Mouse (Mus musculus): ENCODE measurements around the gene Sfr1. TPM values are rescaled to one million over a fixed set of nuclear protein-coding genes. Genes with fewer than 3 reads are reported as not detected.

Gene Sfr1
- polyA plus RNA-seq, 1 experiment from 2014 or later = 384 TPM

DNA sequence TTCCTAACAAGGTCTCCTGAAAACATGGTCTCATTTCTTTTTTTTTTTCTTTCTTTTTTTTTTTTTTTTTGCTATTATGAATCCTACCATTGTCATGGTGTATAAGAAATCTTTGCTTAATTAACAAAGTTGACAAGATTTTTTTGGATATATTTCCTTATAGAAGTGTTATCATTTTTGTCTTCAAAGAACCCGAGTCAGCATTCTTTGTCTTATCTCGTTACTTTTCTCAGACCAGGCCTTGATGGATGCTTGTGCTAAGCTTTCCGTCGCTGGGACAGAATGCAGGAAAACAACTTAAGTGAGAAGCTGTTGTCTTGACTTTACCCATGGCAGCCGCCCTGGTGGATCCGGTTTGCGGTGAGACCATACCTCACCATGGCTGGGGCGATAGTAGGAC is 31.0 kb upstream of the Sfr1 start:
- H3K4me1 ChIP-seq (ENCODE audit: control insufficient read depth, insufficient read depth, low read length) = no peaks in the 10 kb centered on the region
- H3K27me3 ChIP-seq (ENCODE audit: control insufficient read depth, insufficient read depth, low read length) = no peaks in the 10 kb centered on the region
- no peaks in the 10 kb centered on the region for H3K36me3 ChIP-seq (replicated peaks; ENCODE audit: control insufficient read depth, insufficient read depth, low read depth, low read length)
- H3K27ac ChIP-seq (replicated peaks; ENCODE audit: low read depth, low read length) = no peak overlapping the region
- DNase-seq (ENCODE audit: low spot score) = no peak
- no peaks in the 10 kb centered on the region for H3K9me3 ChIP-seq (replicated peaks; ENCODE audit: control insufficient read depth, low read length)
- no peak overlapping the region for H3K9ac ChIP-seq (replicated peaks; ENCODE audit: low read length)
- H3K4me3 ChIP-seq (ENCODE audit: low read depth, low read length) = no peak overlapping the region
- no peak for ATAC-seq (replicated peaks; ENCODE audit: insufficient number of reproducible peaks, low FRiP score, low TSS enrichment, low read depth)
- no peak overlapping the region for H3K4me2 ChIP-seq (ENCODE audit: low read depth, low read length)
- 87% methylated on average over 8 of the region's 8 CpGs for WGBS

DNA sequence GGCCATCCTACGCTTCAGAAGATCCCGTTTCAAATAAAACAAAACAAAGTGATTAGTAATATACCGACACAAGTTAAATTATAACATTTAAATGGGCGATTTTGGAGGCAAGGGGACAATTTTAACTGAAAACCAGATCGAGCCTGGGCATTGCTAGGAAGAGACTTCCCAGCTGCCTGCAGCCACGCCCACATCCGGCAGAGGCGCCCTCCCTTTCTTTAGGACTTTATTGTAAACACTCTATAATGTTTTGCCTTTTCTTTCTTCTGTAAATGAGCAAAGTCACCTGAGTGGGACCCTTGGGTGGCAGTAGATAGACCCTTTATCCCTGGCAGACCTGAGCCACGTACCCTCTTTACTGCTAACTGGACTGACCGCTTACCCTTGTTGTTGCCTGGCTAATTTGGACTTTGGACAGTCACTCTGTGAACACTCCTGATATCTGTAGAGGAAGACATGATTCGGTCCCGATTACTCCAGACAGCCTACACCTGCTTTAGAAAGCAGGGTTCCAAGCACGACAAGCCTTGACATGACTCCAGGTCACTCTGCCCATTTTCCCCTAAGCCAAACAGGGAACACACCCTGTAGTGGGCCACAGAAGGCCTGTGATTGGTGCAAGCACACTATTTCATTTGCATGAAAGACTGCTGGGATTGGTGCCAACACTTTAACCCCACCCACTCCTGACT is 26.3 kb upstream of the Sfr1 start:
- H3K36me3 ChIP-seq (replicated peaks; ENCODE audit: control insufficient read depth, insufficient read depth, low read depth, low read length) = no peaks in the 10 kb centered on the region
- H3K27me3 ChIP-seq (ENCODE audit: control insufficient read depth, insufficient read depth, low read length) = no peaks in the 10 kb centered on the region
- 70% methylated on average over 13 of the region's 13 CpGs for WGBS
- no peak overlapping the region for H3K9ac ChIP-seq (replicated peaks; ENCODE audit: low read length)
- no peak for ATAC-seq (replicated peaks; ENCODE audit: insufficient number of reproducible peaks, low FRiP score, low TSS enrichment, low read depth)
- no peaks in the 10 kb centered on the region for H3K9me3 ChIP-seq (replicated peaks; ENCODE audit: control insufficient read depth, low read length)
- H3K4me1 ChIP-seq (ENCODE audit: control insufficient read depth, insufficient read depth, low read length) = no peaks in the 10 kb centered on the region
- H3K4me2 ChIP-seq (ENCODE audit: low read depth, low read length) = no peak overlapping the region
- no peak overlapping the region for H3K27ac ChIP-seq (replicated peaks; ENCODE audit: low read depth, low read length)
- H3K4me3 ChIP-seq (ENCODE audit: low read depth, low read length) = no peak overlapping the region
- no peak for DNase-seq (ENCODE audit: low spot score)

DNA sequence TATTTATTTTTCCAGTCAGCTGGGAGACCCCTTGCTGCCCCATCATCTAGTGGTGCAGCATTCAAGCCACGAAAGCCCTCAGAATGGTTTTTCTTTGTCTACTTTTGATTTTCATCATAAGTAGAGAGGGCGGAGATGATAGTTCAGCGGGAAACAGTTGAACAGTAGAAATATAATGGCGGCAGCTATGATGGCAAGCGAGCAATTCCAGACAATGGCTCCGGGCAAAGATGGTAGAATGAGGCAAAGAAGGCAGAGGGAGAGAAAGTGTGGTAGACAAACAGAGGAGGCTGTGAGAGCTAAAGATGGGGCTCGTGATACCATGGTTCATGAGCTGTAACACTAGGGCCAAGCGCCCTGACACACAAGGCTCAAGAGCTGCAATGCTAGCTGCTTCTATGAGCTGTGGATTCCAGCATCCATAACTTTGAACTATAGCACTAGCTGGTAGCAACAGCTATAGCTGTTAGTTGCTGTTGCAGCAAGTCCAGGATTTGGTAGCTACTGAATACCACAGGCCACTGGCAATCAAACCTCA is 25.6 kb upstream of the Sfr1 start:
- 93% methylated on average over 8 of the region's 8 CpGs for WGBS
- DNase-seq (ENCODE audit: low spot score) (no peak), ATAC-seq (replicated peaks; ENCODE audit: insufficient number of reproducible peaks, low FRiP score, low TSS enrichment, low read depth) (no peak)
- H3K36me3 ChIP-seq (replicated peaks; ENCODE audit: control insufficient read depth, insufficient read depth, low read depth, low read length) = no peaks in the 10 kb centered on the region
- no peak overlapping the region for H3K4me3 ChIP-seq (ENCODE audit: low read depth, low read length)
- H3K9ac ChIP-seq (replicated peaks; ENCODE audit: low read length) = no peak overlapping the region
- H3K27ac ChIP-seq (replicated peaks; ENCODE audit: low read depth, low read length) = no peak overlapping the region
- H3K9me3 ChIP-seq (replicated peaks; ENCODE audit: control insufficient read depth, low read length) = no peaks in the 10 kb centered on the region
- no peak overlapping the region for H3K4me2 ChIP-seq (ENCODE audit: low read depth, low read length)
- H3K27me3 ChIP-seq (ENCODE audit: control insufficient read depth, insufficient read depth, low read length) = no peaks in the 10 kb centered on the region
- no peaks in the 10 kb centered on the region for H3K4me1 ChIP-seq (ENCODE audit: control insufficient read depth, insufficient read depth, low read length)

DNA sequence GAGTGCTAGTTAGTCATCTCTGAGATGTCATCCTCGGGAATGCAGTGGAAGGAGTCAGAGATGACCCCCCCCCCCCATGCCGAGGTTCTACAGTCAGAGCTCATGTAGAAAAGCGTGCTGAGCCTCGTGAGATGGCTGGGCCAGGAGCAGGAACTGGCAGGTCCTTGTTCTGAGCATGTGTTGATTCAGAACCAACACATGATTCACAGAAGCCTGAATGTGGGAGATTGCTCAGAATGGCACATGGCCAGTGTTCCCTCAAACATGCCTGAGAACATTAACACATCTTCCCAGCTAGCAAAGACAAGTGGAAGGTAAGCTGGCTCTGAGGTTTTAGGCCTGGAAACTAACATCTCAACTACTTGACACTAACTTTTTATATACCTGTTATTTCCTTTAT is 21.1 kb upstream of the Sfr1 start:
- Histone ChIP-seq H3K36me3 (replicated peaks; ENCODE audit: control insufficient read depth, insufficient read depth, low read depth, low read length) (no peaks in the 10 kb centered on the region), H3K27me3 (ENCODE audit: control insufficient read depth, insufficient read depth, low read length) (no peaks in the 10 kb centered on the region), H3K4me2 (ENCODE audit: low read depth, low read length) (no peak overlapping the region), H3K4me1 (ENCODE audit: control insufficient read depth, insufficient read depth, low read length) (no peaks in the 10 kb centered on the region), H3K9ac (replicated peaks; ENCODE audit: low read length) (no peak overlapping the region), H3K4me3 (ENCODE audit: low read depth, low read length) (no peak overlapping the region), H3K9me3 (replicated peaks; ENCODE audit: control insufficient read depth, low read length) (no peaks in the 10 kb centered on the region), H3K27ac (replicated peaks; ENCODE audit: low read depth, low read length) (no peak overlapping the region)
- DNase-seq (ENCODE audit: low spot score) = no peak
- ATAC-seq (replicated peaks; ENCODE audit: insufficient number of reproducible peaks, low FRiP score, low TSS enrichment, low read depth) = no peak
- 82% methylated on average over 4 of the region's 4 CpGs for WGBS

DNA sequence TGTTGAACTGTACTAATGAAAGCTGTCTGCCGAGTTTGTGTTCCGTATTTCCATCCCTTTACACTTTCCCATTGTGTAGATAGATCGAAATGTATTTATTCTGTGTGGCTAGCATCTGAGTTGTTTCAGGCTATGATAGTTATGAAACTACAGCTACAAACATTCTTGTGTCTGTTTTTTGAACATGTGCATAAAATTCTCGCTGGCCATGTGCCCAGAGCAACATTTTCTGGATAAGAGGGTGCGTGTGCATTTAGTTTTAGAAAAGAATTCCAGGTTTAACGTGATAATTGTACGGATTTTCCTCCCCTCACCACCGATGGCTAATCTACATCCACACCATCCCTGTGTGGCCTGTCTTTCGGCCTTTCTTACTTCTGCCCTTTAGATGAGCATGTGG is 18.0 kb upstream of the Sfr1 start:
- Histone ChIP-seq H3K9me3 (replicated peaks; ENCODE audit: control insufficient read depth, low read length) (no peaks in the 10 kb centered on the region), H3K4me1 (ENCODE audit: control insufficient read depth, insufficient read depth, low read length) (no peaks in the 10 kb centered on the region), H3K27me3 (ENCODE audit: control insufficient read depth, insufficient read depth, low read length) (no peaks in the 10 kb centered on the region), H3K9ac (replicated peaks; ENCODE audit: low read length) (no peak overlapping the region), H3K4me3 (ENCODE audit: low read depth, low read length) (no peak overlapping the region), H3K4me2 (ENCODE audit: low read depth, low read length) (no peak overlapping the region), H3K27ac (replicated peaks; ENCODE audit: low read depth, low read length) (no peak overlapping the region), H3K36me3 (replicated peaks; ENCODE audit: control insufficient read depth, insufficient read depth, low read depth, low read length) (no peaks in the 10 kb centered on the region)
- WGBS = 85% methylated on average over 9 of the region's 9 CpGs
- DNase-seq (ENCODE audit: low spot score) (no peak), ATAC-seq (replicated peaks; ENCODE audit: insufficient number of reproducible peaks, low FRiP score, low TSS enrichment, low read depth) (no peak)

DNA sequence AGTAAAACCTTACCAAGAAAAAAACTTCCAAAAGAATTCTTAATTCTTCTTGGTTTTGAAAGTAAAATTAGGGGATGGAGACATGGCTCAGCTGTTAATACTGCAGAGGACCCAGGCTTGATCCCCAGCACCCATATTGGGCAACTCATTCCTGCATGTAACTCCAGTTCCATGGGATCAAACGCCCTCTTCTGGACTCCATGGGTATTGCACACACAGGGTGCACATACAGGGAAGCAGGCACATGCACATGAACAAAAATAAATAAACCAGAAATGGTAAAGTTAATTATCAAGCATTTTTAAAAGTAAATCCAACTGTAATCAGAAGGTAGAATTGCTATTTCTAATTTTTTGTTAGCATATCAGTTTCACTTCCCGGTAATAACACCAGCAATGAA is 15.3 kb upstream of the Sfr1 start:
- Histone ChIP-seq H3K4me1 (ENCODE audit: control insufficient read depth, insufficient read depth, low read length) (no peaks in the 10 kb centered on the region), H3K4me2 (ENCODE audit: low read depth, low read length) (no peak overlapping the region), H3K36me3 (replicated peaks; ENCODE audit: control insufficient read depth, insufficient read depth, low read depth, low read length) (no peaks in the 10 kb centered on the region), H3K27me3 (ENCODE audit: control insufficient read depth, insufficient read depth, low read length) (no peaks in the 10 kb centered on the region), H3K4me3 (ENCODE audit: low read depth, low read length) (no peak overlapping the region), H3K9me3 (replicated peaks; ENCODE audit: control insufficient read depth, low read length) (no peaks in the 10 kb centered on the region), H3K27ac (replicated peaks; ENCODE audit: low read depth, low read length) (no peak overlapping the region), H3K9ac (replicated peaks; ENCODE audit: low read length) (no peak overlapping the region)
- ATAC-seq (replicated peaks; ENCODE audit: insufficient number of reproducible peaks, low FRiP score, low TSS enrichment, low read depth) (no peak), DNase-seq (ENCODE audit: low spot score) (no peak)
- 62% methylated on average over 2 of the region's 2 CpGs for WGBS

DNA sequence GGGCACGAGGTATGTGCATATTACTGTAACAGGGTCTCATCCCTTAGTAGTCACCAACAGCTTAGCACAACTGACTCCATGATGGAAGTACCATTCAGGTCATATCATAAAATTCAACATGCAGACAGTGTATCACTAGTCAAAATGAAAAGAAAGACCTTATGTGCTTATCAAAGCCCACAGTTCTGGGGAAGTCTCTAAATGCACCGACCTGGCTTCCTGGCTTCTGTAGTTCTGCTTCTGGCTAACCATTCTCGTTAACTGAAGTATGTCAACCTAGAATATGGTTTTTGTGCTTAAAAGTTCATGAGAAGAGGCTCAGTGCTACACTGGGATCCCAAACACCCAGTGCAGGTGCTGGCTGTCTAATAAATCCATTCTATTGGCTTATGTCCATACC is 12.3 kb upstream of the Sfr1 start:
- H3K4me2 ChIP-seq (ENCODE audit: low read depth, low read length) = no peak overlapping the region
- H3K36me3 ChIP-seq (replicated peaks; ENCODE audit: control insufficient read depth, insufficient read depth, low read depth, low read length) = no peaks in the 10 kb centered on the region
- H3K27ac ChIP-seq (replicated peaks; ENCODE audit: low read depth, low read length) = no peak overlapping the region
- no peak for ATAC-seq (replicated peaks; ENCODE audit: insufficient number of reproducible peaks, low FRiP score, low TSS enrichment, low read depth)
- no peaks in the 10 kb centered on the region for H3K9me3 ChIP-seq (replicated peaks; ENCODE audit: control insufficient read depth, low read length)
- no peaks in the 10 kb centered on the region for H3K4me1 ChIP-seq (ENCODE audit: control insufficient read depth, insufficient read depth, low read length)
- H3K27me3 ChIP-seq (ENCODE audit: control insufficient read depth, insufficient read depth, low read length) = no peaks in the 10 kb centered on the region
- no peak overlapping the region for H3K9ac ChIP-seq (replicated peaks; ENCODE audit: low read length)
- no peak overlapping the region for H3K4me3 ChIP-seq (ENCODE audit: low read depth, low read length)
- WGBS = 84% methylated on average over 3 of the region's 3 CpGs
- DNase-seq (ENCODE audit: low spot score) = no peak

DNA sequence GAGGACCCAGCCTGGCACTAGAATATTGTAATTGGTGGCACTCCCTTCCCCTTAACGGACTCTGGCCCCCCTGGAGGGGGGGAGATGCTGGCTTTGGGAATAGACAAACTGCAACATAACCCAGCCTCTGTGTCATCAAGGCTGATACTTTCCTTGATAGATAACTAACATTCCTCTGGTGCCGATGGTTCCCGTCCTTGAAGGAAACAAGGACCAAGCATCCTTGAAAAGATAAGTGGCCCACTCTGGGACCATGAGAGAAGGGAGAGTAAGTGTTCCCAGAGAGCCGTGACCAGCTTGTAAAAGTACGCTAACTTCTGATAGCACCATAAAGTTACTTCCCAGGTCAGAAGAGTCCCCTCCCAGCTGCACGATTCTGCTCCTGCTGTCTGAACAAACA is 9.0 kb upstream of the Sfr1 start:
- no peaks in the 10 kb centered on the region for H3K27me3 ChIP-seq (ENCODE audit: control insufficient read depth, insufficient read depth, low read length)
- DNase-seq (ENCODE audit: low spot score) (no peak), ATAC-seq (replicated peaks; ENCODE audit: insufficient number of reproducible peaks, low FRiP score, low TSS enrichment, low read depth) (no peak)
- no peak overlapping the region for H3K4me2 ChIP-seq (ENCODE audit: low read depth, low read length)
- 71% methylated on average over 6 of the region's 6 CpGs for WGBS
- H3K9ac ChIP-seq (replicated peaks; ENCODE audit: low read length) = no peak overlapping the region
- no peaks in the 10 kb centered on the region for H3K9me3 ChIP-seq (replicated peaks; ENCODE audit: control insufficient read depth, low read length)
- H3K27ac ChIP-seq (replicated peaks; ENCODE audit: low read depth, low read length) = no peak overlapping the region
- H3K4me3 ChIP-seq (ENCODE audit: low read depth, low read length) = no peak overlapping the region
- no peaks in the 10 kb centered on the region for H3K36me3 ChIP-seq (replicated peaks; ENCODE audit: control insufficient read depth, insufficient read depth, low read depth, low read length)
- no peaks in the 10 kb centered on the region for H3K4me1 ChIP-seq (ENCODE audit: control insufficient read depth, insufficient read depth, low read length)

Data from embryonic facial prominence, embryonic 11.5 days (tissue).